Mouse (Mus musculus) MEL (cell line): ENCODE measurements around the gene Fut1. TPM values are rescaled to one million over a fixed set of nuclear protein-coding genes. Genes with fewer than 3 reads are reported as not detected.

Experiments used
- DNase-seq: peaks from one replicate; pipeline ENCODE4 v3.0.0; 2011; ENCODE audit warnings: low read depth, low spot score
- H3K27ac ChIP-seq: 2 replicates; pipeline ENCODE4 v1.5.1; 2012; ENCODE audit warnings: low read depth, mild to moderate bottlenecking, control low read depth, low read length, moderate library complexity; ENCODE audit not compliant: control insufficient read depth
- H3K27me3 ChIP-seq, 2 experiments: fragments of 150-350 bp in 1 of 2; sonication (generic) in 1 of 2; 2 replicates each; pipeline ENCODE4 v1.6.1; 2012; ENCODE audit warnings: low read length in 2 of 2, mild to moderate bottlenecking in 2 of 2, improper control_type of control experiment in 1 of 2, moderate library complexity in 1 of 2; ENCODE audit not compliant: insufficient read depth in 2 of 2, control insufficient read depth in 1 of 2
- H3K36me3 ChIP-seq, 2 experiments: 2 replicates each; pipeline ENCODE4 v1.6.1; 2012 to 2014; ENCODE audit warnings: low read length in 2 of 2, improper control_type of control experiment in 1 of 2, inconsistent platforms in 1 of 2, mild to moderate bottlenecking in 1 of 2; ENCODE audit not compliant: insufficient read depth in 2 of 2, control insufficient read depth in 1 of 2
- H3K4me1 ChIP-seq, 2 experiments: fragments of 150-350 bp in 1 of 2; sonication (generic) in 1 of 2; 2 replicates each; pipeline ENCODE4 v1.6.1; 2012; ENCODE audit warnings: low read length in 2 of 2, improper control_type of control experiment in 1 of 2, mild to moderate bottlenecking in 1 of 2; ENCODE audit not compliant: insufficient read depth in 2 of 2, control insufficient read depth in 1 of 2
- H3K4me3 ChIP-seq, 2 experiments: fragments of 150-350 bp in 1 of 2; sonication (generic) in 1 of 2; 2 replicates each; pipeline ENCODE4 v1.5.1; 2012; ENCODE audit warnings: low read depth in 2 of 2, low read length in 2 of 2, mild to moderate bottlenecking in 2 of 2, moderate library complexity in 2 of 2, control low read depth in 1 of 2, improper control_type of control experiment in 1 of 2; ENCODE audit not compliant: control insufficient read depth in 1 of 2, insufficient read depth in 1 of 2
- H3K79me2 ChIP-seq: 2 replicates; pipeline ENCODE4 v1.6.1; 2012; ENCODE audit warnings: mild to moderate bottlenecking, low read length, moderate library complexity; ENCODE audit not compliant: control insufficient read depth, poor library complexity, insufficient read depth
- H3K9ac ChIP-seq: 2 replicates; pipeline ENCODE4 v1.6.1; 2012; ENCODE audit warnings: low read depth, mild to moderate bottlenecking, control low read depth, low read length, moderate library complexity; ENCODE audit not compliant: control insufficient read depth, poor library complexity, severe bottlenecking
- H3K9me3 ChIP-seq: fragments of 150-350 bp; sonication (generic); replicated peaks from 2 replicates; pipeline ENCODE4 v1.6.1; 2012; ENCODE audit warnings: mild to moderate bottlenecking, low read length, improper control_type of control experiment, moderate library complexity; ENCODE audit not compliant: insufficient read depth
- CHD1 ChIP-seq: IDR thresholded peaks from 2 replicates; pipeline ENCODE4 v1.6.1; 2012; ENCODE audit warnings: low read depth, mild to moderate bottlenecking, inconsistent platforms, low read length, improper control_type of control experiment
- CHD2 ChIP-seq: IDR thresholded peaks from 2 replicates; pipeline ENCODE4 v1.6.1; 2011; ENCODE audit warnings: low read length, improper control_type of control experiment
- E2F4 ChIP-seq: IDR thresholded peaks from 2 replicates; pipeline ENCODE4 v1.6.1; 2011; ENCODE audit warnings: low read depth, low read length, improper control_type of control experiment, borderline replicate concordance
- EP300 ChIP-seq, 2 experiments: IDR thresholded peaks; 2 replicates each; pipeline ENCODE4 v1.6.1; 2011; ENCODE audit warnings: improper control_type of control experiment in 2 of 2, low read length in 2 of 2, low read depth in 1 of 2, mild to moderate bottlenecking in 1 of 2
- GABPA ChIP-seq: IDR thresholded peaks from 2 replicates; pipeline ENCODE4 v1.6.1; 2012; ENCODE audit warnings: low read depth, mild to moderate bottlenecking, inconsistent platforms, low read length, improper control_type of control experiment, moderate library complexity
- GATA1 ChIP-seq: IDR thresholded peaks from 2 replicates; pipeline ENCODE4 v1.6.1; 2011; ENCODE audit warnings: low read depth, low read length, improper control_type of control experiment
- JUND ChIP-seq: IDR thresholded peaks from 2 replicates; pipeline ENCODE4 v1.6.1; 2011; ENCODE audit warnings: low read depth, mild to moderate bottlenecking, improper control_type of control experiment, low read length
- KAT2A ChIP-seq: conservative IDR thresholded peaks from 2 replicates; pipeline ENCODE4 v1.6.1; 2012; ENCODE audit warnings: low read depth, low read length, improper control_type of control experiment, inconsistent platforms
- MAFK ChIP-seq: IDR thresholded peaks from 2 replicates; pipeline ENCODE4 v1.6.1; 2011; ENCODE audit warnings: low read depth, mild to moderate bottlenecking, low read length, improper control_type of control experiment, borderline replicate concordance
- MAX ChIP-seq: IDR thresholded peaks from 2 replicates; pipeline ENCODE4 v1.6.1; 2011; ENCODE audit warnings: low read length, improper control_type of control experiment
- MEF2A ChIP-seq: IDR thresholded peaks from 2 replicates; pipeline ENCODE4 v1.6.1; 2014; ENCODE audit warnings: low read depth, mild to moderate bottlenecking, inconsistent platforms, low read length, improper control_type of control experiment; ENCODE audit not compliant: poor library complexity, insufficient replicate concordance, severe bottlenecking; ENCODE audit errors: extremely low read depth
- MXI1 ChIP-seq: IDR thresholded peaks from 2 replicates; pipeline ENCODE4 v1.6.1; 2011; ENCODE audit warnings: mild to moderate bottlenecking, low read depth, low read length, improper control_type of control experiment
- MYB ChIP-seq: IDR thresholded peaks from 2 replicates; pipeline ENCODE4 v1.6.1; 2011; ENCODE audit warnings: mild to moderate bottlenecking, low read depth, low read length, improper control_type of control experiment
- NELFE ChIP-seq: IDR thresholded peaks from 2 replicates; pipeline ENCODE4 v1.6.1; 2011; ENCODE audit warnings: low read depth, low read length, improper control_type of control experiment
- NRF1 ChIP-seq: IDR thresholded peaks from 2 replicates; pipeline ENCODE4 v1.6.1; 2014; ENCODE audit warnings: low read depth, mild to moderate bottlenecking, inconsistent platforms, low read length, improper control_type of control experiment, moderate library complexity; ENCODE audit not compliant: poor library complexity, insufficient read depth, severe bottlenecking
- POLR2A ChIP-seq, 2 experiments: IDR thresholded peaks; 2 replicates each; pipeline ENCODE4 v1.6.1; 2011 to 2012; ENCODE audit warnings: low read length in 2 of 2, mild to moderate bottlenecking in 2 of 2, control low read depth in 1 of 2, improper control_type of control experiment in 1 of 2, low read depth in 1 of 2, moderate library complexity in 1 of 2; ENCODE audit not compliant: control insufficient read depth in 1 of 2, insufficient read depth in 1 of 2, poor library complexity in 1 of 2
- POLR2AphosphoS2 ChIP-seq: IDR thresholded peaks from 2 replicates; pipeline ENCODE4 v1.6.1; 2011; ENCODE audit warnings: low read length, improper control_type of control experiment
- POLR2AphosphoS5 ChIP-seq: IDR thresholded peaks from 2 replicates; pipeline ENCODE4 v1.6.1; 2012; ENCODE audit warnings: low read depth, borderline replicate concordance, mild to moderate bottlenecking, inconsistent platforms, low read length, moderate library complexity, mixed read lengths
- RAD21 ChIP-seq: IDR thresholded peaks from 2 replicates; pipeline ENCODE4 v1.6.1; 2011; ENCODE audit warnings: mild to moderate bottlenecking, low read depth, low read length, improper control_type of control experiment
- RCOR1 ChIP-seq: IDR thresholded peaks from 2 replicates; pipeline ENCODE4 v1.6.1; 2012; ENCODE audit warnings: low read depth, mild to moderate bottlenecking, inconsistent platforms, low read length, improper control_type of control experiment
- SIN3A ChIP-seq: IDR thresholded peaks from 2 replicates; pipeline ENCODE4 v1.6.1; 2012; ENCODE audit warnings: low read length, improper control_type of control experiment, inconsistent platforms
- TCF12 ChIP-seq: IDR thresholded peaks from 2 replicates; pipeline ENCODE4 v1.6.1; 2014; ENCODE audit warnings: low read depth, mild to moderate bottlenecking, inconsistent platforms, low read length, improper control_type of control experiment, moderate library complexity
- UBTF ChIP-seq: IDR thresholded peaks from 2 replicates; pipeline ENCODE4 v1.6.1; 2012; ENCODE audit warnings: low read depth, mild to moderate bottlenecking, inconsistent platforms, low read length, improper control_type of control experiment, moderate library complexity, borderline replicate concordance; ENCODE audit not compliant: insufficient read depth
- USF1 ChIP-seq: IDR thresholded peaks from 2 replicates; pipeline ENCODE4 v1.6.1; 2014; ENCODE audit warnings: low read depth, mild to moderate bottlenecking, inconsistent platforms, low read length, improper control_type of control experiment, moderate library complexity
- USF2 ChIP-seq, 2 experiments: IDR thresholded peaks; 2 replicates each; pipeline ENCODE4 v1.6.1; 2011 to 2012; ENCODE audit warnings: improper control_type of control experiment in 2 of 2, low read length in 2 of 2, borderline replicate concordance in 1 of 2, inconsistent platforms in 1 of 2, low read depth in 1 of 2, mild to moderate bottlenecking in 1 of 2; ENCODE audit not compliant: insufficient read depth in 1 of 2
- ZC3H11A ChIP-seq: IDR thresholded peaks from 2 replicates; pipeline ENCODE4 v1.6.1; 2012; ENCODE audit warnings: low read depth, mild to moderate bottlenecking, inconsistent platforms, low read length, improper control_type of control experiment
- ZMIZ1 ChIP-seq: IDR thresholded peaks from 2 replicates; pipeline ENCODE4 v1.6.1; 2012; ENCODE audit warnings: low read depth, mild to moderate bottlenecking, inconsistent platforms, low read length, improper control_type of control experiment, moderate library complexity
- ZNF384 ChIP-seq: IDR thresholded peaks from 2 replicates; pipeline ENCODE4 v1.6.1; 2012; ENCODE audit warnings: low read depth, mild to moderate bottlenecking, inconsistent platforms, low read length, improper control_type of control experiment
- polyA plus RNA-seq, 2 experiments: library from polyadenylated mRNA; stranded (reverse) in 1 of 2; unstranded in 1 of 2; fragments of >175 nt in 1 of 2; fragments of >200 nt in 1 of 2; gene quantifications; 2 replicates each; pipeline versions ENCODE4 v1.2.1 to v1.2.4; 2012; ENCODE audit warnings: low replicate concordance in 2 of 2, low read depth in 1 of 2; ENCODE audit not compliant: insufficient read length in 2 of 2, insufficient read depth in 1 of 2, missing spikeins in 1 of 2
- total RNA-seq: library from RNA; depleted of rRNA; stranded (reverse); fragments of 300-350 nt; gene quantifications from 2 replicates; pipeline ENCODE4 v1.2.3, GENCODE M21; 2012

Fut1 gene
- total and polyA plus RNA-seq, 3 experiments = 0.04 TPM; not detected in 2

DNA sequence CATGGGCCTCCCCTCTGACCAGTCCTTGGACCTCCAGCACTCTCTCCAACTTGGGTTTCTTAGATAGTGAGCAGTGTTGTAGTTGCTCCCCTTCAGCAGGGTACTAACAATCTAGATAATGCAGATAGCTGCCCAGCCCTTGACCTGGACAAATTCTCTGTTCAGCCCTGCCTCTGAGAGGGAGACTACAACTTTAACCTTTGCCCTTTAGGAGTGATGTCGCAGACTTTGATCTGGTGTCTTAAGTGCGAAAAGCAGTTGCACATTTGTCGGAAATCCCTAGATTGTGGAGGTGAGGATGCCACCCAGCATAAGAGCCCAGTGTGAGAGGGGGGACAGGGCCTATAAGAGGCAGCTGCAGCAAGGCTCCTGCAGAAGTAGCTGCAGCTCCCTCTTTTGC, 7.6 kb downstream of the Fut1 start:
- Histone ChIP-seq H3K27me3 (no peaks in the 10 kb centered on the region; a peak in 1 of 4 replicates), H3K4me3 (no peak overlapping the region)
- TF ChIP-seq POLR2AphosphoS5 = no peak
- TF ChIP-seq TCF12 = no peak
- TF ChIP-seq RCOR1 = no peak
- no peak for TF ChIP-seq SIN3A
- TF ChIP-seq MYB = no peak
- TF ChIP-seq KAT2A = no peak
- TF ChIP-seq NELFE = no peak
- TF ChIP-seq MAX = no peak
- no peak for TF ChIP-seq GATA1
- no peak for TF ChIP-seq EP300 (IDR thresholded peaks at IDR 0.05; ENCODE audit: low read depth in 1 of 2, low read length in 2 of 2)
- TF ChIP-seq UBTF = no peak
- no peak for TF ChIP-seq JUND
- TF ChIP-seq ZMIZ1 = no peak
- no peak for TF ChIP-seq RAD21
- TF ChIP-seq E2F4 = no peak
- TF ChIP-seq POLR2AphosphoS2 = no peak
- TF ChIP-seq GABPA = no peak
- no peak for TF ChIP-seq CHD1
- TF ChIP-seq ZC3H11A = no peak
- TF ChIP-seq MAFK = no peak
- TF ChIP-seq, all 39 proteins: peak for 0
- H3K9ac ChIP-seq = no peak overlapping the region
- H3K36me3 ChIP-seq = no peaks in the 10 kb centered on the region
- no peak for DNase-seq
- H3K27ac ChIP-seq = no peak overlapping the region
- H3K9me3 ChIP-seq = no peaks in the 10 kb centered on the region
- H3K79me2 ChIP-seq = peaks cover 2% of the 10 kb centered on the region; the same call in 1 of the 2 replicates
- H3K4me1 ChIP-seq = peaks cover 0 to 15% of the 10 kb centered on the region in 2 experiments; a peak in 2 of 4 replicates

GRCm38 (mm10) chr7:45625481-45625880, 8.4 kb downstream of the Fut1 start:
- H3K27me3 ChIP-seq = no peaks in the 10 kb centered on the region; a peak in 1 of 4 replicates
- DNase-seq = no peak
- no peaks in the 10 kb centered on the region for H3K36me3 ChIP-seq
- no peak overlapping the region for H3K4me3 ChIP-seq
- TF ChIP-seq USF2 (IDR thresholded peaks at IDR 0.05; ENCODE audit: borderline replicate concordance in 1 of 2, insufficient read depth in 1 of 2, low read depth in 1 of 2, low read length in 2 of 2) = no peak
- TF ChIP-seq E2F4 = no peak
- TF ChIP-seq RAD21 = no peak
- TF ChIP-seq JUND = no peak
- no peak for TF ChIP-seq EP300 (IDR thresholded peaks at IDR 0.05; ENCODE audit: low read depth in 1 of 2, low read length in 2 of 2)
- TF ChIP-seq POLR2AphosphoS2 = no peak
- TF ChIP-seq ZNF384 = no peak
- no peak for TF ChIP-seq USF1
- TF ChIP-seq POLR2A (IDR thresholded peaks at IDR 0.05; ENCODE audit: control insufficient read depth in 1 of 2, insufficient read depth in 1 of 2, low read depth in 1 of 2, low read length in 2 of 2, poor library complexity in 1 of 2) = no peak
- no peak for TF ChIP-seq GABPA
- TF ChIP-seq CHD2 = no peak
- TF ChIP-seq MEF2A = no peak
- no peak for TF ChIP-seq KAT2A
- TF ChIP-seq NRF1 = no peak
- no peak for TF ChIP-seq ZC3H11A
- TF ChIP-seq MAFK = no peak
- no peak for TF ChIP-seq SIN3A
- no peak for TF ChIP-seq MXI1
- peaks cover 2% of the 10 kb centered on the region; the same call in 1 of the 2 replicates for H3K79me2 ChIP-seq
- H3K4me1 ChIP-seq = peaks cover 0 to 15% of the 10 kb centered on the region in 2 experiments; a peak in 2 of 4 replicates
- H3K27ac ChIP-seq = no peak overlapping the region
- no peaks in the 10 kb centered on the region for H3K9me3 ChIP-seq
- H3K9ac ChIP-seq = no peak overlapping the region
